Comparison of ENCODE assay signal across 6 mouse cellular contexts in the genomic region with DNA sequence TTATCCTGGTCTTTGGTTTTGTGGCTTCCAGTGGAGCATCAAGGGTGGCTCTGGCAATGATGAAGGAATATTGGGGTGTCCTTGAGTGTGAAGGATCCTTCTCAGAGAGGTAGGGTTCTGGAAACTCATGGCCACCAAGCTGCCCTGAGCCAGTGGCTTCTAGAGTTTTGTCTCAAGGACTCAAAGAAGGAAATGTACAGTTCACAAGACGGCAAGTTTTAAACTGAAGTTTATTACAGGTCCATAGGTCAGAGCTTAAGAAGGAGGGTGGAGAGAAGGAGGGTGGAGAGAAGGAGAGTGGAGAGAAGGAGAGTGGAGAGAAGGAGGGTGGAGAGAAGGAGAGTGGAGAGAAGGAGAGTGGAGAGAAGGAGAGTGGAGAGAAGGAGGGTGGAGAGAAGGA.
DNase-seq lines count a peak whose midpoint lies in the region; ATAC-seq and TF ChIP-seq lines count a peak whose summit lies in the region.
"Not testable (repeated sequence)": the region's sequence is repeated elsewhere in the genome, so short reads cannot be mapped to it uniquely, and the experiment has no call there.

No protein-coding gene starts in this region.

- not testable (repeated sequence) for H3K4me3 ChIP-seq in intestine, embryonic 15.5 days (replicated peaks); intestine, embryonic 16.5 days (ENCODE audit: low read length); intestine, postnatal 0 days (ENCODE audit: low read depth, low read length); small intestine, adult 2 months (ENCODE audit: low read depth, low read length)

- H3K9me3 ChIP-seq in intestine, embryonic 15.5 days; intestine, embryonic 16.5 days (ENCODE audit: control insufficient read depth, low read length); intestine, postnatal 0 days (ENCODE audit: control insufficient read depth): not testable (repeated sequence)

- not testable (repeated sequence) for H3K27me3 ChIP-seq in intestine, embryonic 15.5 days (replicated peaks); intestine, embryonic 16.5 days (replicated peaks; ENCODE audit: control insufficient read depth, insufficient read depth, low read length); intestine, postnatal 0 days (replicated peaks; ENCODE audit: control insufficient read depth, insufficient read depth, low read length); small intestine, adult 2 months (ENCODE audit: control insufficient read depth, insufficient read depth, low read length)

- TF ChIP-seq CTCF in intestine, postnatal 0 days (IDR thresholded peaks at IDR 0.05; ENCODE audit: low read depth); small intestine, adult 2 months (IDR thresholded peaks at IDR 0.05; ENCODE audit: extremely low read depth, insufficient read length, insufficient replicate concordance, low read depth, low read length): not testable (repeated sequence)

- TF ChIP-seq POLR2A in small intestine, adult 2 months (IDR thresholded peaks at IDR 0.05; ENCODE audit: low read depth, low read length) = not testable (repeated sequence)

- H3K4me2 ChIP-seq in intestine, embryonic 15.5 days (replicated peaks) = not testable (repeated sequence)
- peak overlapping the region; percentile 19; the same call in 1 of the 2 replicates for H3K4me2 ChIP-seq in intestine, embryonic 16.5 days (ENCODE audit: low read depth, low read length)
- H3K4me2 ChIP-seq in intestine, postnatal 0 days (replicated peaks; ENCODE audit: low read depth) = peak overlapping the region; percentile 30

- 48% methylated on average over 1 of the region's 1 CpGs for WGBS in intestine, embryonic 15.5 days
- WGBS in intestine, embryonic 16.5 days = 44% methylated on average over 1 of the region's 1 CpGs
- 26% methylated on average over 1 of the region's 1 CpGs for WGBS in intestine, postnatal 0 days
- WGBS in large intestine, adult 2 months = 30% methylated on average over 1 of the region's 1 CpGs
- 38% methylated on average over 1 of the region's 1 CpGs for WGBS in small intestine, adult 2 months

- peak; percentile 67 for DNase-seq in large intestine, adult 2 months (ENCODE audit: low read depth, low spot score)
- peak; percentile 4 for DNase-seq in testis, postnatal 10 days (ENCODE audit: low spot score)

- not testable (repeated sequence) for H3K27ac ChIP-seq in intestine, embryonic 15.5 days; intestine, postnatal 0 days (ENCODE audit: low read depth, low read length)
- peak overlapping the region; percentile 46 for H3K27ac ChIP-seq in intestine, embryonic 16.5 days (ENCODE audit: low read length)
- peak overlapping the region; percentile 50; the same call in 1 of the 2 replicates for H3K27ac ChIP-seq in small intestine, adult 2 months (ENCODE audit: insufficient read depth, low read depth, low read length)

- H3K4me1 ChIP-seq in intestine, embryonic 15.5 days (replicated peaks) = peaks cover 22% of the 10 kb centered on the region
- peaks cover 22% of the 10 kb centered on the region for H3K4me1 ChIP-seq in intestine, embryonic 16.5 days (ENCODE audit: control insufficient read depth, insufficient read depth, low read length)
- H3K4me1 ChIP-seq in intestine, postnatal 0 days (replicated peaks; ENCODE audit: control insufficient read depth, insufficient read depth, low read length) = peaks cover 16% of the 10 kb centered on the region; the same call in 1 of the 2 replicates
- peaks cover 39% of the 10 kb centered on the region for H3K4me1 ChIP-seq in small intestine, adult 2 months (ENCODE audit: control insufficient read depth, insufficient read depth, insufficient read length, low read length)

- H3K9ac ChIP-seq in intestine, embryonic 15.5 days; intestine, embryonic 16.5 days (ENCODE audit: low read depth, low read length); intestine, postnatal 0 days (ENCODE audit: low read depth, low read length): not testable (repeated sequence)

- 0 out of 2 replicates have a peak, but pooled peaks have one; percentile 32 for ATAC-seq in intestine, embryonic 15.5 days
- ATAC-seq in intestine, embryonic 16.5 days = peak; percentile 41
- ATAC-seq in intestine, postnatal 0 days = peak; percentile 59

- H3K36me3 ChIP-seq in intestine, embryonic 15.5 days; intestine, embryonic 16.5 days (ENCODE audit: control insufficient read depth, insufficient read depth, low read length); intestine, postnatal 0 days (ENCODE audit: control insufficient read depth, insufficient read depth); small intestine, adult 2 months (ENCODE audit: control insufficient read depth, insufficient read depth, low read length): not testable (repeated sequence)
